Mouse (Mus musculus): ENCODE measurements around the gene Cdh4. TPM values are rescaled to one million over a fixed set of nuclear protein-coding genes. Genes with fewer than 3 reads are reported as not detected.

The Cdh4 gene
- polyA plus RNA-seq, 1 experiment from 2014 or later = 32.7 TPM

DNA sequence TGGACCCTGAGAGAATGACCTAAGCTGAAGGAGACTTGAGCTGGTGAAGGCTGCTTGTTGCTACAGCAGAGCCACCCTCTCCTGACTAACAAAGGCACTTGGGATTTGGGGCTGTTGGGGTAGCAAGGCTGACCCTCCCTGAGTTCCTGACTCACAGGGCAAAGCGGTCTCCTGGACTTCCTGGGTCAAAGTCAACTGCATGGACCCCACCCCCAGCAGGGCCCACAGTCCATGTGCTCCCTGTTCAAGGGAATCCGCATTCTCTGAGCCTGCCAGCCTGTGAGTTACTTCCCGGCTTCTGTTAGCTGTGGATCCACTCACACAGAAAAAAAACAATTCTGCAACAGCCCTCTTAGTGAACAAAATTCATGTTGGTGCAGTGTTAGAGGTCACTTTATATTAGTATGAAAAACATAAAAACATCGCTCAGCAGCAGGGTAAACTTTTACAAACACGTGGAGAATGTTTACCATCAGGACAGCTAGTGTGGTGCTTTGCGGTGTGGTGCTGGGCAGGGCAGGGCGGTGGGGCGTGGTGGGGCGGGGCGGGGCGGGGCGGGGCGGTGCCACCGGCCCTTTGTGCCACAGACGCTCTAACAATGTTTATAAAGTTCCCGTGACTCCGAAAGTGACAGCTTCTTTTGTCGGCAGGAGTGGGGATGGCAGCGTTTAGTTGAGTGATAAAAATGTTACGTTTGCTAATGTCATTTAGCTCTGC, 219.9 kb downstream of the Cdh4 start:
- H3K9me3 ChIP-seq = no peaks in the 10 kb centered on the region
- no peak overlapping the region for H3K4me3 ChIP-seq
- H3K4me2 ChIP-seq = peak overlapping the region; percentile 31
- WGBS = 4% methylated on average over 20 of the region's 20 CpGs
- H3K9ac ChIP-seq = peak overlapping the region; percentile 38; the same call in 1 of the 2 replicates
- peaks cover 65% of the 10 kb centered on the region for H3K27me3 ChIP-seq
- H3K27ac ChIP-seq (replicated peaks) = no peak overlapping the region
- no peak for ATAC-seq (ENCODE audit: low read depth)
- peaks cover 37% of the 10 kb centered on the region for H3K4me1 ChIP-seq (replicated peaks)
- no peaks in the 10 kb centered on the region for H3K36me3 ChIP-seq

DNA sequence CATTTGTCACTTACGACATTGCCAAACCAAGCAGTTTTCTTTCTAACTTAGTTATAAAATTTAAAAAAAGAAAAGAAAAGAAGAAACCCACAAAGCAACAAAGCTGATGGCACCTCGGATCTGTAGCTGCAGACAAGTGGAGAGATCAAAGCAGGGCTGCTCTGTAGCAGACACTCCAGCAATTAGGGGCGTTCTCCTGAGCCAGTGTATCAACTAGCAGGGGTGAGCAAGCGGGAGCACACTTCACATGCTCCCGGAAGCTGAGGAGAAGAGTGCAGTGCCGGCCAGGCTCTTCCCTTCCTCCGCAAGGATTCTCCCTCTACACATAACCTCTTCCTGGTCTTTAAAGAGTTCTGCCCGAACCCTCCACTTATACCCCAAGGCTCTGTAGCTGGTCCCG, 220.5 kb downstream of the Cdh4 start:
- H3K4me2 ChIP-seq = peak overlapping the region; percentile 31
- H3K27me3 ChIP-seq = peaks cover 66% of the 10 kb centered on the region
- H3K27ac ChIP-seq (replicated peaks) = no peak overlapping the region
- 4% methylated on average over 9 of the region's 9 CpGs for WGBS
- no peaks in the 10 kb centered on the region for H3K9me3 ChIP-seq
- H3K4me1 ChIP-seq (replicated peaks) = peaks cover 38% of the 10 kb centered on the region
- H3K4me3 ChIP-seq = no peak overlapping the region
- H3K9ac ChIP-seq = no peak overlapping the region
- no peaks in the 10 kb centered on the region for H3K36me3 ChIP-seq
- ATAC-seq (ENCODE audit: low read depth) = no peak

DNA sequence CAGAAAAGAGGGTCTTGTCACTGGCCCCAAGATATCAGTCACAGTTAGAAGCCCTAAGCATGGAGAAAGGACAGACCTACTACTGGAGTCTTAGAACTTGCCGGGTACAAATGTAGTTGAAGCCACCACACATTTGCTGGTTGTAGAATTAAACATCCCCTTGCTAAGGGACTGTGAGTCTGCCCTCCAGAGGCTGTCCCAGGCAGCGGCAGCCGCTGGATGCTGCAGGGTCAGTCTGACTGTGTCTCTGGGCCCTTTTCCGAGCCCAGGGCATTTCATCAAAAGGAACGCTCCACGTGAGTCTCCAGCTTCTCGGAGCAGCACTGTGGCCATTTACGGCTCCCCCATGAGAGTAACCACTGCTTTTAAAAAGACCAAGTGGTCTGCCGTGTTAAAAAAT, 221.4 kb downstream of the Cdh4 start:
- 0 out of 2 replicates have a peak, but pooled peaks have one; percentile 19 for ATAC-seq (ENCODE audit: low read depth)
- H3K27ac ChIP-seq (replicated peaks) = peak overlapping the region; percentile 49; the same call in 1 of the 2 replicates
- H3K27me3 ChIP-seq = peaks cover 68% of the 10 kb centered on the region
- no peak overlapping the region for H3K4me3 ChIP-seq
- H3K9me3 ChIP-seq = no peaks in the 10 kb centered on the region
- H3K36me3 ChIP-seq = no peaks in the 10 kb centered on the region
- H3K4me2 ChIP-seq = no peak overlapping the region
- H3K9ac ChIP-seq = peak overlapping the region; percentile 12; the same call in 1 of the 2 replicates
- whole genome bisulfite sequencing = 12% methylated on average over 9 of the region's 9 CpGs
- H3K4me1 ChIP-seq (replicated peaks) = peaks cover 47% of the 10 kb centered on the region

DNA sequence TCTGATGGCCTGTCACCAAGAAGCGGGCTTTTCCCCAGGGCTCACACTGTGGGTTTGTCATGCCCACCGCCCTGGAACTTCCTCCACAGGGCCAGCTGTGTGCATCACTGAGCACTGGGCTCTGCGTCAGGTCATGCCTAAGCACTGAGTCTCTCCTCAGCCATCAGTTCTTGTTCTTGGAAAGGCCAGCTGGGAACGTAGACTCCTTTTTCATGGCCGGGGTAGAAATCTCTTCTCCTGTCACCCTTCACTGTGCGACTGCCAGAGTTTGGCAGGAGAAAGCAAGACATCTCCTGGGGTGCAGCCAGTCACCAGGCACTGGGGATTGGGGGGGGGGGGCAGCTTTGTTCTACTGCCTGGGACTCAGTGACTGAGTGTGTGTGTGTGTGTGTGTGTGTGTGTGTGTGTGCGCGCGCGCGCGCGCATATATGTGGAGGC, 222.0 kb downstream of the Cdh4 start:
- Histone ChIP-seq H3K36me3 (no peaks in the 10 kb centered on the region), H3K4me3 (no peak overlapping the region), H3K9me3 (no peaks in the 10 kb centered on the region), H3K4me1 (replicated peaks) (peaks cover 52% of the 10 kb centered on the region), H3K4me2 (no peak overlapping the region), H3K9ac (peak overlapping the region; percentile 12; the same call in 1 of the 2 replicates), H3K27ac (replicated peaks) (no peak overlapping the region), H3K27me3 (peaks cover 67% of the 10 kb centered on the region)
- peak; percentile 78 for ATAC-seq (ENCODE audit: low read depth)
- WGBS = 67% methylated on average over 13 of the region's 13 CpGs

DNA sequence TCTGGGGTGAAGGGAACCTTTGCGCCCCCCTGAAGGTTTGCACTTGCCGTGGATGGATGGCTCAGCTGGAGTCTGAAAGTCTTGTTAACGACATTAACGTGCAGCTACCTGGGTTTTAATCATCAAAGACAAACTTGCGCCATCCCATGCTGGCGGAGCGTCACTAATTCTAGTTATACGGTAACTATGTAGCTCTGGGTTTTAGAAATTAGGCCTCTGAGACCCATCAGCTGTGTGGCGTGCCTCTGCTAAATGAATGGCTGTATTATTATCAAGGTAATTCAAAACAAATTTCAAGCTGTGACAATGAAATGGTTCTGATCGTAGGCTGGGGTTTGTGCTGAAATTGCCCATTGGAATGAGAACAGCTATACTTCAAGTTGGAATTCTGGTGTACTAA, 228.5 kb downstream of the Cdh4 start:
- ATAC-seq (ENCODE audit: low read depth) = peak; percentile 59
- no peak overlapping the region for H3K4me2 ChIP-seq
- H3K27me3 ChIP-seq = peaks cover 25% of the 10 kb centered on the region
- no peak overlapping the region for H3K4me3 ChIP-seq
- H3K9me3 ChIP-seq = no peaks in the 10 kb centered on the region
- peaks cover 56% of the 10 kb centered on the region for H3K4me1 ChIP-seq (replicated peaks)
- no peaks in the 10 kb centered on the region for H3K36me3 ChIP-seq
- WGBS = 27% methylated on average over 10 of the region's 10 CpGs
- peak overlapping the region; percentile 63; the same call in 1 of the 2 replicates for H3K27ac ChIP-seq (replicated peaks)
- no peak overlapping the region for H3K9ac ChIP-seq

DNA sequence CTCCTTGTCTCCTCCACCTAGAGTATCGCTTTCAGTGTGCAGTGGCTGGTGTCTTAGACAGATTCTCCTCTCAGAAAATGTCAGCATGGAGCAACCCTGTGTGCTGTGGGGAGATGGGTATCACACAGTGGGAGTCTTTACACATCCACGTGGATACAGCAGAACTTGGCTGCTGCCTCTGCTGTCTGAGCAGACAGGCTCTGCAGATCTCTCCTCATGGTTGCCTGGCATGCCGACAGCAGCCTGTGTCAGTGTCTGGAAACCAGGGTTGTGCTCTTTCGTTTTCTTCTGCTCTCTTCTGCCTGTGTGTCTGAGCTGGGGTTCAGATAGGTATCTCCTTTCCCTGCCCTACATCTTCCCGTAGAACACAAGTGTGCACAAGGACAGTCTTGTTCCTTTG, 237.6 kb downstream of the Cdh4 start:
- peaks cover 9% of the 10 kb centered on the region for H3K27me3 ChIP-seq
- 69% methylated on average over 5 of the region's 5 CpGs for WGBS
- H3K27ac ChIP-seq (replicated peaks) = no peak overlapping the region
- no peak overlapping the region for H3K9ac ChIP-seq
- no peak overlapping the region for H3K4me2 ChIP-seq
- no peaks in the 10 kb centered on the region for H3K36me3 ChIP-seq
- ATAC-seq (ENCODE audit: low read depth) = no peak
- no peak overlapping the region for H3K4me3 ChIP-seq
- no peaks in the 10 kb centered on the region for H3K9me3 ChIP-seq
- no peaks in the 10 kb centered on the region; the same call in 1 of the 2 replicates for H3K4me1 ChIP-seq (replicated peaks)

DNA sequence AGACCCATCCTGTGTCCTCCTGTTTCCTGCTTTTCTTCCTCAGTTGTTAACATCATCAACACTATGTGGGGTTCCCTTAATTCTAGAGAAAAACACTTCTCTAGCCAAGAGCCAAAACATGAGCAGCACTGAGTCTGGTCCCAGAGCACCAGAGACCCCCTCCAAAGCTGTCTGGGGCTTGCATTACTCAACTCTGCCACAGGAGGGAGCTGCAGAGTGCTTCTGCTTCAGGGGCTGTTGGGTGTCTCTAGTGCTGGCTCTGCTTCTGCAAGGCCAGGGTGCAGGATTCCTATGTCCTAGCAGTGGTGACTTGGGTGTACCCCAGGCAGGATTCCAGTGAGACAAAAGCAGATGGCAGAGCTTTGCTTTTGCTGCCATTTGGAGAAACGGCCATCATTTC, 239.2 kb downstream of the Cdh4 start:
- Histone ChIP-seq H3K9ac (no peak overlapping the region), H3K27me3 (peaks cover 9% of the 10 kb centered on the region), H3K9me3 (no peaks in the 10 kb centered on the region), H3K4me2 (no peak overlapping the region), H3K4me1 (replicated peaks) (peaks cover 1% of the 10 kb centered on the region), H3K27ac (replicated peaks) (no peak overlapping the region), H3K4me3 (no peak overlapping the region), H3K36me3 (no peaks in the 10 kb centered on the region)
- ATAC-seq (ENCODE audit: low read depth) = no peak
- 73% methylated on average over 1 of the region's 1 CpGs for WGBS

DNA sequence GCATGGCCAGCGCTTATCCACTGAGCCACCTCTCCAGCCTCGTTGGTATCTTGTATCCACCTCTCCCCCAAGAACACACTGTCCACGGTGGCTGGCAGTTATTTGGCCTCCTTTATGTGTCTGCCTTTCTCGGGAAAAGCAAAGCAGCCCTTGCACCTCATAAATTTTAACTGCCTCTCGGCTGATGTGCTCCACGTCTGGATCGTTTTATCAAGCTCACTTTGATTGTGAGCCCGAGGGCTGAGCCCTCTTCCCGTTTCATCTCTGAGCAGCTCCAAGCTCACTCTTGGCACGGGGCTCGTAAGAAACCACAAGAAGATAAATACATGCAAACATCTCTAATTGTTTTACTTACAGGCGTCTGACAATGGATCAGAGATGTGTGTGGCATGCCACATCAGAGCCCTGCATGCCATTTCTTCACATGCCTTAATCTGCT, 245.0 kb downstream of the Cdh4 start:
- ATAC-seq (ENCODE audit: low read depth) = peak; percentile 36; the same call in 1 of the 2 replicates
- peak overlapping the region; percentile 81 for H3K27ac ChIP-seq (replicated peaks)

DNA sequence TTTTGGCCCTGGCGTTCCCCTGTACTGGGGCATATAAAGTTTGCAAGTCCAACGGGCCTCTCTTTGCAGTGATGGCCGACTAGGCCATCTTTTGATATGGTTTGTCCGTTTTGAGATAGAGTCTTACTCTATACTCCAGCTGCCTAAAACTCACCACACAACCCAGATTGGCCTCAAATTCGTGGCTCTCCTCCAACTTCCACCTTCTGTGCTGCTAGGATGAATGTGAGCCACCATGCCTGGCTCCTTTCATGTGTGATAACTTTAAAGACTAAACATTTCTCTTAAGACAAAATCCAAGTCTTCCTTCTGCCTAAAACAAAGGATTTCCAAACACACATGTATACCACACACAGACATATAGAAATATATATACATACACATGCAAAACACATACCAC, 246.7 kb downstream of the Cdh4 start:
- no peaks in the 10 kb centered on the region; the same call in 1 of the 2 replicates for H3K27me3 ChIP-seq
- H3K27ac ChIP-seq (replicated peaks) = no peak overlapping the region
- H3K4me3 ChIP-seq = no peak overlapping the region
- ATAC-seq (ENCODE audit: low read depth) = no peak
- no peaks in the 10 kb centered on the region for H3K9me3 ChIP-seq
- WGBS = 85% methylated on average over 5 of the region's 5 CpGs
- no peak overlapping the region for H3K4me2 ChIP-seq
- no peaks in the 10 kb centered on the region for H3K36me3 ChIP-seq
- peaks cover 31% of the 10 kb centered on the region for H3K4me1 ChIP-seq (replicated peaks)
- H3K9ac ChIP-seq = no peak overlapping the region

More for the DNA sequence above, 245.0 kb downstream of the Cdh4 start:
- H3K4me2 ChIP-seq = no peak overlapping the region
- H3K9ac ChIP-seq = no peak overlapping the region
- H3K4me3 ChIP-seq = no peak overlapping the region
- H3K9me3 ChIP-seq = no peaks in the 10 kb centered on the region
- WGBS = 19% methylated on average over 12 of the region's 12 CpGs
- no peaks in the 10 kb centered on the region for H3K27me3 ChIP-seq
- peaks cover 30% of the 10 kb centered on the region for H3K4me1 ChIP-seq (replicated peaks)
- no peaks in the 10 kb centered on the region for H3K36me3 ChIP-seq

DNA sequence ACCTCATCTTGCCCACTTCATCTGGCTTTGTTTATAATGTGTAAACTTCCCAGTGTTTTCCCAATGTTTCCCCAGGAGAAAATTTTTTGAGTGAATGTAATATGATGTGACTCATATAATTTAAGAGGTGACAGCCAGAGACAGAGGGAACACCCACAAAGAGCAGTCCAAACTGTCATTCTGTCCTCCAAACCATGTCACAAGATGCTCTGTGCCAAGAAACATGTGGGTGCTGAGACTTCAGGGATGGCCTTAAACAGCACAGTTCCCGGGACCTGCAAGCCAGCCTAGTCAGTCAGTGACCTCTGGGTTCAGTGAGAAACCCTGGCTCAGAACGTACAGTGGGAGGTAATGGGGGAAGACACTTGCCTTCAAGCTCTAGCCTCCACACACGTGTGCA, 247.5 kb downstream of the Cdh4 start:
- H3K27me3 ChIP-seq = no peaks in the 10 kb centered on the region; the same call in 1 of the 2 replicates
- no peaks in the 10 kb centered on the region for H3K9me3 ChIP-seq
- ATAC-seq (ENCODE audit: low read depth) = no peak

DNA sequence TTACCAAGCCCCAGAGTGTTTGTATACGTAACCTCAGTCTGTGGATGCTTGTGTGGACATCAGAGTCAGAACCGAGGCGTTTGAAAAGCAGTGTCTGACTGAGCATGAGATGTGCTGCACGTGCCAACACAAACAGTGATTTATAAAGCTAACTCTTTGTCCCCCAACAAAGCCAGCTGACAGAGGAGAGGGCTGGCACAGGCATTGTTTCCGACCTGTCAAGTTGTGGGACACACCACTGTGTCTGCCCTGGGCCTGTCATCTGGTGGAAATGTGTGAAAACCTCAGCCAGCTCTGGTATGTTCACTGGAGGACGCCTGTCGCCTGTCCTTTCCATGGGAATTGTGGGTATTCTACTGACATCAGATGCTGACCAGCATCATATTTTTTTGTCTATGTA, 248.3 kb downstream of the Cdh4 start:
- no peak for ATAC-seq (ENCODE audit: low read depth)
- Histone ChIP-seq H3K27ac (replicated peaks) (no peak overlapping the region), H3K4me1 (replicated peaks) (peaks cover 47% of the 10 kb centered on the region), H3K36me3 (no peaks in the 10 kb centered on the region), H3K4me2 (no peak overlapping the region), H3K4me3 (no peak overlapping the region), H3K9me3 (no peaks in the 10 kb centered on the region), H3K27me3 (no peaks in the 10 kb centered on the region; the same call in 1 of the 2 replicates), H3K9ac (no peak overlapping the region)
- WGBS = 21% methylated on average over 7 of the region's 7 CpGs

More for the DNA sequence above, 247.5 kb downstream of the Cdh4 start:
- no peak overlapping the region for H3K4me3 ChIP-seq
- peaks cover 38% of the 10 kb centered on the region for H3K4me1 ChIP-seq (replicated peaks)
- H3K4me2 ChIP-seq = no peak overlapping the region
- H3K27ac ChIP-seq (replicated peaks) = no peak overlapping the region
- H3K36me3 ChIP-seq = no peaks in the 10 kb centered on the region
- no peak overlapping the region for H3K9ac ChIP-seq
- WGBS = 75% methylated on average over 3 of the region's 3 CpGs

DNA sequence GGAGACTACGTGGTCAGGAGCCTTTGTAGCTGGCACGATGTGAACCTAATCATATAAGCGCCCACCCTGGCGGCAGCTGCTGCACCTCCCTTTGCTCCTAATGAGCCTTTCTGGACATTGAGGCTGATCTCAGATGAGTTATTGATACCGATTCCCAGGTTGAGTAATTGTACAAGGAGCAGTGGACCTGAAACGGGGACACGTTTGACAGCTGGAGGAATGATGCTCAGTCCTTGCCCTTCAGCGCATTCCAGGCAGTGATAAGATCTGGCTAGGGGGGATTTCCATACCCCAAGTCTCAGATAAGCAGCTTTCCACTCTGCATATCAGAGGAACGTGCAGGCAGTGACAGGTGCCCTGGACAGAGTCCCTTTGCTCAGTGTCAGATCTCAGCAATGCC, 252.7 kb downstream of the Cdh4 start:
- no peak; the same call in 1 of the 2 replicates for ATAC-seq (ENCODE audit: low read depth)
- H3K4me1 ChIP-seq (replicated peaks) = peaks cover 49% of the 10 kb centered on the region
- no peak overlapping the region for H3K4me3 ChIP-seq
- H3K4me2 ChIP-seq = no peak overlapping the region
- H3K27me3 ChIP-seq = no peaks in the 10 kb centered on the region; the same call in 1 of the 2 replicates
- H3K9ac ChIP-seq = no peak overlapping the region
- 36% methylated on average over 9 of the region's 9 CpGs for WGBS
- H3K36me3 ChIP-seq = no peaks in the 10 kb centered on the region
- peak overlapping the region; percentile 69 for H3K27ac ChIP-seq (replicated peaks)
- no peaks in the 10 kb centered on the region for H3K9me3 ChIP-seq

Measured in neural tube, embryonic 13.5 days (tissue).